Mouse (Mus musculus) T-cell, adult 66 days (primary cell): ENCODE results near the gene Map3k1. TPM values are rescaled to one million over a fixed set of nuclear protein-coding genes. Genes with fewer than 3 reads are reported as not detected.

ENCODE experiments used
- total RNA-seq, 2 experiments: library from RNA; stranded (reverse); gene quantifications; 3 replicates in 1 of 2; 4 replicates in 1 of 2; pipeline ENCODE4 v1.2.4; 2023

Gene Map3k1
- 100 to 1,000 TPM in 1 of 2 experiments, 10 to 100 TPM in 1; 93.2 to 104 TPM for total RNA-seq

GRCm38 (mm10) chr13:111808637-111809465, at the start of gene Map3k1:
Gene Map3k1, minus strand, starts transcription at chr13:111808993.

Other genes starting within 250 kb of the Map3k1 start
- gene Gm10198, start 216.2 kb downstream of the Map3k1 start, total RNA-seq = not detected
- 10 to 100 TPM; 36.9 to 37.9 TPM for gene Mier3, start 128.0 kb downstream of the Map3k1 start, total RNA-seq